Mouse (Mus musculus): ENCODE results near the gene Il34. TPM values are rescaled to one million over a fixed set of nuclear protein-coding genes. Genes with fewer than 3 reads are reported as not detected.

Gene Il34
- 39.2 TPM for polyA plus RNA-seq (2014; fragmentation: Illumina TruSeq; extraction: RNeasy Lipid Tissue Mini Kit (QIAGEN cat#74804); ENCODE audit: low read depth, low replicate concordance)

DNA sequence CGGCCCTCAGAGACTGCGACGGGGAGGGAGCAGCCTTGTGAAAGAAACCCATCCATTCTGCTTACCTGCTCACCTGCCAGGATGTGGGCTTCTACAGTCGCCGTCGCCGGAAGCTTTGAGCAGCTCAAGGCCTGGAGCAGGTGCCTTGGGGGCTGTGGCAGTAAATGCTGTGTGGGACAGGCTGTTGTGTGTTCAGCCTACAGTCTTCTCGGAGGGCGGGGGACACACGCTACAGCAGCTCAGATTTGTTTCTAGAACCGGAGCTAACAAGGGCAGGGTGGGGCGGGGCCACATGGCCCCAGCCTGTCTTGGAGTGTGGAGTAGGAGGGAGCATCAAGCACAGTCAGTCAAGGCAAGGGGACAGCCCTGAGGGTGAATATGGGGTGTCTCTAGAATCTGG, at the start of gene Il34:
Il34 (minus strand) TSS at position 256 of the 400 bp plus-strand sequence.

DNA sequence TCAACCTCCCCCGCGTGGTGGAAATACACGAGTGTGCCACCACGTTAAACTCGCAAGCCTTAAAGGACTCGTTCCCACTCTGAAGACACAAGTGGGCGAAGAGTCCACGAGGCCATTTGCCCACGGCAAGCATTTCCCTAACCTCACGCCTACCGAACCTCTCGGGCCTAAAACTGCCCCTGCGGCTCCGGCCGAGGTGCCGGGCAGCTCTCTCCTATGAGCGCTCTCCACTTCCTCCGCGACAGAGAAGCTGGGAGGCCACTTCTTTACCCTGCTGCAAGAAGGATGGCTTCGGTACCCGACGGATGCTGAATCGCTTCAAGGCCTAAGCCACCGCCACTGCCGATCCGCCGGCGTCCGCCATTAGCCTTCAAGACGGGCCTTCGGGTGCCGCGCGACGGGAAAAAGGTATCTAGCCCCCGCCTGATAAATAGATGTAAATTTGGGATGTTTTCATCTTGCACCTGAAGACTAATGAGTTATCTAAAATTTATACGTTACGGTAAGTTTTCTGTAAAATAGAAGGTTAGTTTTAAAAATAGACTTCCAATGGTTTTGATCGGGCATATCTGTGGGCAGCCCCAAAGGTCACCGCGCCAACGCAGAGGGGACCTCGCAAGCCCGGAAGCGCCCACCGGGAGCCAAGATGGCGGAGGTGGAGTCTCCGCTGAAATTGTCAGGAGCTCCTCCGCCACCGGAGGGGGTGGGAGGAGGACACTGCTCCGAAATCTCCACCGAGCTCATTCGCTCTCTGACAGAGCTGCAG, 40.9 kb upstream of the Il34 start, which contains the start of the genes Cog4 and Sf3b3:
Cog4 (plus strand) TSS at position 196 of the 766 bp plus-strand sequence.
Sf3b3 (minus strand) TSS at position 383 of the 766 bp plus-strand sequence.

DNA sequence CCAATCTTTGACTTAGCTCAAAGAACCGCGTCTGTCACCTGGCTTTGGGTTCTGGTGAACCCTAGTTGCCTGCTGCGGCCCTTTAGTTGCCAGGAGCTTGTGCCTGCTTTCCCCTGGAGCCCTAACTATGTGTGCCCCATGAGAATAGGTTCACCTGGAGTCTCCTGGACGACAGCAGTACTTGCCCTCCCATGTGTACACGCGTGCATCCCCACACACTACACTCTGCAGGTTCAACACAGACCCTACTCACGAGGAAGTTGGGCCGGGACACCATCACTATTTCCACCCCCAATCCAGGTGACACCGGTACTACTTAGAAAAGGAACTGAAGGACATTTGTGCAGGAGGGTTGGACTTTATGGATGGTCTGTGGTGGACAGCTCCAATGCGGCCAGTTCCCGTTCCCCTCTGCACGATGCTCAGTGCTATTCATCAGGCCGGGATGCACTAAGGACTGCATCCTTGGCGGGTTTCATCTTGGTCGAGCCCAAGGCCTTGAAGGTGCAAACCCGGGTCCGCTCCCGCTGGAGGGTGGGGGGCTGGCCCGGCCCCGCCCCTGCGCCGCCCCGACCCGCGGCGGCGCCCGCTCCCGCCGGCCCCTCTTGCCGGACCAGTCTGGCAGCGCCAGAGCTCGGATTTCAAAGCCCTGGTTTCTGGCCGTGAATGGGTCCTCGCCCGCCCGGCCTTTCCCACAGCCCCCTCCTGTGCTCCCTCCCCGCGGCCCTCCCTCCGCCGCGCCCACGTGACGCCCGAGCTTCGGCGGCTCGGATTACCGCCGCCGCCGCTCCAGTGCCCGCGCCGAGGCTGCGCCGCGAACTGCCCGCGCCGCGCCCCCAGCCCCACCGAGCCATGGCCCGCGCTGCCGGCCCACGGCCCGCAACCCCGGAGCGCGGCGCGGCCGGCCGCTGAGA, 84.8 kb downstream of the Il34 start, which contains the start of gene Mtss1l:
Mtss1l (plus strand) TSS at position 792 of the 914 bp plus-strand sequence.

Other genes with a start within 250 kb of the Il34 start
- 24.3 TPM for gene Vac14, start 187.3 kb downstream of the Il34 start, polyA plus RNA-seq (2014; fragmentation: Illumina TruSeq; extraction: RNeasy Lipid Tissue Mini Kit (QIAGEN cat#74804); ENCODE audit: low read depth, low replicate concordance)
- gene Mtss1l, start 84.4 kb downstream of the Il34 start, polyA plus RNA-seq (2014; fragmentation: Illumina TruSeq; extraction: RNeasy Lipid Tissue Mini Kit (QIAGEN cat#74804); ENCODE audit: low read depth, low replicate concordance) = 23.5 TPM
- 62.1 TPM for gene Cog4, start 40.7 kb upstream of the Il34 start, polyA plus RNA-seq (2014; fragmentation: Illumina TruSeq; extraction: RNeasy Lipid Tissue Mini Kit (QIAGEN cat#74804); ENCODE audit: low read depth, low replicate concordance)
- 38.6 TPM for gene Sf3b3, start 40.9 kb upstream of the Il34 start, polyA plus RNA-seq (2014; fragmentation: Illumina TruSeq; extraction: RNeasy Lipid Tissue Mini Kit (QIAGEN cat#74804); ENCODE audit: low read depth, low replicate concordance)
- gene Fuk, start 96.6 kb upstream of the Il34 start, polyA plus RNA-seq (2014; fragmentation: Illumina TruSeq; extraction: RNeasy Lipid Tissue Mini Kit (QIAGEN cat#74804); ENCODE audit: low read depth, low replicate concordance) = 9.1 TPM
- gene St3gal2, start 114.0 kb upstream of the Il34 start, polyA plus RNA-seq (2014; fragmentation: Illumina TruSeq; extraction: RNeasy Lipid Tissue Mini Kit (QIAGEN cat#74804); ENCODE audit: low read depth, low replicate concordance) = 112 TPM
- gene Ddx19a, start 191.9 kb upstream of the Il34 start, polyA plus RNA-seq (2014; fragmentation: Illumina TruSeq; extraction: RNeasy Lipid Tissue Mini Kit (QIAGEN cat#74804); ENCODE audit: low read depth, low replicate concordance) = 38.7 TPM
- gene Ddx19b, start 225.8 kb upstream of the Il34 start, polyA plus RNA-seq (2014; fragmentation: Illumina TruSeq; extraction: RNeasy Lipid Tissue Mini Kit (QIAGEN cat#74804); ENCODE audit: low read depth, low replicate concordance) = 12.1 TPM
- 35.5 TPM for gene Aars, start 227.2 kb upstream of the Il34 start, polyA plus RNA-seq (2014; fragmentation: Illumina TruSeq; extraction: RNeasy Lipid Tissue Mini Kit (QIAGEN cat#74804); ENCODE audit: low read depth, low replicate concordance)

All from adipose tissue, adult 10 weeks (tissue).